Mouse (Mus musculus) hindbrain, embryonic 12.5 days (tissue): ENCODE data around the gene Nav3. TPM values are rescaled to one million over a fixed set of nuclear protein-coding genes. Genes with fewer than 3 reads are reported as not detected.
A peak's percentile ranks its signal among the peaks of the same experiment; 100 is the strongest.

Experiments
- ATAC-seq: fragments of 200-750 bp; cut with Nextera tagmentation; 2 replicates; pipeline ENCODE4 v1.8.0; 2017; ENCODE audit warnings: moderate TSS enrichment; ENCODE audit not compliant: low FRiP score
- H3K27ac ChIP-seq: fragments of 300-500 bp; sonication (generic); 2 replicates; pipeline ENCODE4 v1.5.1; 2016; ENCODE audit warnings: mild to moderate bottlenecking
- H3K27me3 ChIP-seq: fragments of 300-500 bp; sonication (generic); 2 replicates; pipeline ENCODE4 v1.6.1; 2016; ENCODE audit warnings: mild to moderate bottlenecking
- H3K36me3 ChIP-seq: fragments of 300-500 bp; sonication (generic); 2 replicates; pipeline ENCODE4 v1.6.1; 2016; ENCODE audit warnings: mild to moderate bottlenecking
- H3K4me1 ChIP-seq: fragments of 300-500 bp; sonication (generic); 2 replicates; pipeline ENCODE4 v1.6.1; 2016
- H3K4me2 ChIP-seq: fragments of 300-500 bp; sonication (generic); replicated peaks from 2 replicates; pipeline ENCODE4 v1.6.1; 2016; ENCODE audit warnings: mild to moderate bottlenecking
- H3K4me3 ChIP-seq: fragments of 300-500 bp; sonication (generic); 2 replicates; pipeline ENCODE4 v1.5.1; 2016; ENCODE audit warnings: mild to moderate bottlenecking
- H3K9ac ChIP-seq: fragments of 300-500 bp; sonication (generic); 2 replicates; pipeline ENCODE4 v1.6.1; 2016; ENCODE audit warnings: mild to moderate bottlenecking, moderate library complexity
- H3K9me3 ChIP-seq: fragments of 300-500 bp; sonication (generic); replicated peaks from 2 replicates; pipeline ENCODE4 v1.6.1; 2016; ENCODE audit warnings: mild to moderate bottlenecking
- WGBS: fragments of 180-500 bp; shearing (Covaris S2); methylation state at CpG from one replicate; pipeline ENCODE4 v1.1.7; 2016; 5-methylcytosine and 5-hydroxymethylcytosine counted together
- polyA plus RNA-seq: library from polyadenylated mRNA; unstranded; fragments of >200 nt; fragmentation: Nextera tagmentation; extraction: Ambion mirVana; gene quantifications from 2 replicates; pipeline ENCODE4 v1.2.1, GENCODE M21; 2016

Nav3 gene
- polyA plus RNA-seq, 1 experiment from 2014 or later: 16.0 TPM

DNA sequence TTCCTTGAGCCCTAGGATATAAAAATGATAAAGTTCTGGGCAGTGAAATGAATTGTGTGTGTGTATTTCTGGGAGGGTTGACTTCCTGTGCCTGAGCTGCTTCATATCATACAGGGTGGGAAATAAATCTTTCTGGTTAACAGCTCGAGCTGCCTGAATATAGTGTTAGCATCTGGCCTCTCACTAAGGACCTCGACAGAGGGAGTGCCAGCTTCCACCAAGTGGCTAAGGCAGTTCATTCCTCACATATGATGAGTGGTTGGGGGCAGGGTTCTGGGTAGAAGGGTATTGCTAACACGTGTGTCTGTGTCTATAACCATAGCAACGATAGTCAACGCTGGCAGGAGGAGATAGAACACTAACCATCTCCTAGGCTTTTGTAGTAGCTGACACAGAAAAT is 295.1 kb downstream of the Nav3 start:
- Histone ChIP-seq H3K27me3 (no peaks in the 10 kb centered on the region), H3K9me3 (no peaks in the 10 kb centered on the region), H3K9ac (no peak overlapping the region), H3K36me3 (no peaks in the 10 kb centered on the region), H3K4me1 (peaks cover 9% of the 10 kb centered on the region), H3K4me3 (no peak overlapping the region), H3K27ac (peak overlapping the region; percentile 36; the same call in 1 of the 2 replicates), H3K4me2 (no peak overlapping the region)
- 64% methylated on average over 5 of the region's 5 CpGs for WGBS
- 0 out of 2 replicates have a peak, but pooled peaks have one; percentile 46 for ATAC-seq

GRCm38 (mm10) chr10:110159548-110159947 is 296.5 kb downstream of the Nav3 start:
- Histone ChIP-seq H3K4me1 (peaks cover 15% of the 10 kb centered on the region), H3K27me3 (no peaks in the 10 kb centered on the region), H3K36me3 (no peaks in the 10 kb centered on the region), H3K4me2 (no peak overlapping the region), H3K9me3 (no peaks in the 10 kb centered on the region), H3K9ac (no peak overlapping the region), H3K4me3 (no peak overlapping the region), H3K27ac (peak overlapping the region; percentile 62; the same call in 1 of the 2 replicates)
- WGBS: 41% methylated on average over 1 of the region's 1 CpGs
- no peak for ATAC-seq

DNA sequence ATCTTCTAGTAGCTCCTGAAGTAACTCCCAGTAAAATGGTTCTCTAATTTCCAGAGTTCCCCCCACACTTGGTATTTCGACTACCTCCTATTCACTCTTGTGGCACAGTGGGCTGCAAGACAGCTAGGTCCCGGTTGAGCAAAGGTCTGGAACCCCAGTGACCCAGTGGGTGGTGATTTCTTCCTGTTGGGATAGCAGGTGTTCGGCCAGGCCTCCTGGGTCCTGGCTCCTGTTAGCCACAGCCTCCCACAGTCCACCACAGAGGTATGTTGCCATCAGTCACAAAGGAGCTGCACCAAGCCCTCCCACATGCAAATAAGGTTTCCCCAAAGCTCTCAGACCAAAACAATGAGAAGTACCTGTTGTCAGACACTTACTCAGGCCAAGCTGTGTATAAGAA is 297.9 kb downstream of the Nav3 start:
- 41% methylated on average over 3 of the region's 3 CpGs for WGBS
- Histone ChIP-seq H3K9ac (no peak overlapping the region), H3K36me3 (no peaks in the 10 kb centered on the region), H3K4me1 (peaks cover 24% of the 10 kb centered on the region), H3K27me3 (no peaks in the 10 kb centered on the region), H3K9me3 (no peaks in the 10 kb centered on the region), H3K4me2 (no peak overlapping the region), H3K27ac (no peak overlapping the region), H3K4me3 (no peak overlapping the region)
- no peak for ATAC-seq

DNA sequence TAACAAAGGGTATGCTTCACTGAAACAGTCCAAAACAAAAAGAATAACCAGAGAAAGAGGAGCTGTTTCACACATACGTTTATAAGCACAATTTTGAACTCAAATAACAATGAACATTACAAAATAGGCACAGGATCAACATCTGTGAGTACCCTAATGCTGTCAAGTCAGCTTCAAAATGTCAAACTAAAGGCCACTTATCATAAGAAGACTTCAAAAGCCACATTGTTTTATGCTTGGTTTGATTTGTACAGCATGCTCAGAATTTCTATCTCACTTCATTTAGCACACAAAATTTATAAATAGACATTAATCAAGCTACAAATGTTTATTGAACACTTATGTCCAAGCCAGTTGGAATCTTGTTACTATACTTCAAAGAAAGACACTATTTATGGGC is 299.6 kb downstream of the Nav3 start:
- H3K9me3 ChIP-seq: no peaks in the 10 kb centered on the region
- no peak overlapping the region for H3K4me2 ChIP-seq
- no peak overlapping the region for H3K4me3 ChIP-seq
- no peaks in the 10 kb centered on the region for H3K27me3 ChIP-seq
- H3K36me3 ChIP-seq: no peaks in the 10 kb centered on the region
- no peak overlapping the region for H3K9ac ChIP-seq
- no peak overlapping the region for H3K27ac ChIP-seq
- ATAC-seq: no peak
- WGBS: 65% methylated on average over 1 of the region's 1 CpGs
- H3K4me1 ChIP-seq: peaks cover 24% of the 10 kb centered on the region

- no peak for ATAC-seq
- Histone ChIP-seq H3K4me1 (peaks cover 24% of the 10 kb centered on the region), H3K27ac (peak overlapping the region; percentile 17; the same call in 1 of the 2 replicates), H3K4me2 (no peak overlapping the region), H3K9me3 (no peaks in the 10 kb centered on the region), H3K4me3 (no peak overlapping the region), H3K27me3 (no peaks in the 10 kb centered on the region), H3K9ac (no peak overlapping the region), H3K36me3 (no peaks in the 10 kb centered on the region)
- WGBS: 87% methylated on average over 2 of the region's 2 CpGs
Measured at GRCm38 (mm10) chr10:110155494-110155893, 300.5 kb downstream of the Nav3 start.

- no peaks in the 10 kb centered on the region for H3K9me3 ChIP-seq
- ATAC-seq: peak; percentile 53; the same call in 1 of the 2 replicates
- H3K4me3 ChIP-seq: no peak overlapping the region
- no peak overlapping the region for H3K4me2 ChIP-seq
- H3K36me3 ChIP-seq: no peaks in the 10 kb centered on the region
- no peak overlapping the region for H3K27ac ChIP-seq
- WGBS: 45% methylated on average over 1 of the region's 1 CpGs
- peaks cover 24% of the 10 kb centered on the region for H3K4me1 ChIP-seq
- no peak overlapping the region for H3K9ac ChIP-seq
- H3K27me3 ChIP-seq: no peaks in the 10 kb centered on the region
Measured at GRCm38 (mm10) chr10:110154873-110155237, 301.1 kb downstream of the Nav3 start.

DNA sequence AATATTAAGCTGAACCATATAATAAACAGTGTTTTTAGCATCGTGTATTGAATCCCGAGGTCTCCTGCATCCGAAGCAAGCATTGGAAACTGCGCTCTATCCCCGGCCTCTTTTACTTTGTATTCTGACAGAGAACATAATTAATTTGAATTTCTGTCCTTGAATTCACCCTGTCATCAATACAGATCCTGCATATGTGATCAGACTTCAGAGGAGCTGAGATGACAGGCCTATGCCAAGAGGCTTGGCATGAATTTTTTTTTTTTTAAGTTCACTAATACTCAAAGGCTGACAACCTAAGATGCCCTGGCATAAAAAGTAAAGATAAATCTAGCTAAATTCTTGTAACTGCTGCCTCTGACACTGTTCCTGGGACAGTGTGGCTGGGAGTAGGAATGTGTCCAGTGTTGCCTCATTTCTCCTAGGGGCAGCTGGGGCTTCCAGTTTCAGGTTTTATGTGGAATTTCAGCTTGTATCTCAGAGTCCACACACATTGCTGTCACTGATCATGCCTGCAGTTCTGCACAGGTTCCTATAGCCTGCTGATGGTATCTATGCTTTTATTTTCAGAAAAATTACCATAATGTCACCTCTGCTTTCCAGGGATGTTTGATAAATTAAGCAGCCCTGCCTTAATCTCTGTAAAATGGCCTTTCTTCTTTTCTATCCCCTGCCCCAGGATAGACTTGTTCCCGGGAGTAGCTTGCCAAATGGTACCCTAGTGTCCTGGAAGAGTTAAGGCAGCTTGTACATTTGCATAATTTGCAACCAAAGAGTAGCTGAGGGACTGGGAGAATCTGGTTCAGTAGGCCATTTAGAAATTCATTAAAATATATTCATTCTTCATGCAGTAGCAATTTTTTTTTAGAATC is 301.8 kb downstream of the Nav3 start:
- Histone ChIP-seq H3K27ac (peak overlapping the region; percentile 62), H3K4me3 (no peak overlapping the region), H3K9ac (no peak overlapping the region), H3K4me2 (no peak overlapping the region), H3K9me3 (no peaks in the 10 kb centered on the region), H3K27me3 (no peaks in the 10 kb centered on the region), H3K4me1 (peaks cover 19% of the 10 kb centered on the region), H3K36me3 (no peaks in the 10 kb centered on the region)
- WGBS: 72% methylated on average over 6 of the region's 6 CpGs
- peak; percentile 88 for ATAC-seq

DNA sequence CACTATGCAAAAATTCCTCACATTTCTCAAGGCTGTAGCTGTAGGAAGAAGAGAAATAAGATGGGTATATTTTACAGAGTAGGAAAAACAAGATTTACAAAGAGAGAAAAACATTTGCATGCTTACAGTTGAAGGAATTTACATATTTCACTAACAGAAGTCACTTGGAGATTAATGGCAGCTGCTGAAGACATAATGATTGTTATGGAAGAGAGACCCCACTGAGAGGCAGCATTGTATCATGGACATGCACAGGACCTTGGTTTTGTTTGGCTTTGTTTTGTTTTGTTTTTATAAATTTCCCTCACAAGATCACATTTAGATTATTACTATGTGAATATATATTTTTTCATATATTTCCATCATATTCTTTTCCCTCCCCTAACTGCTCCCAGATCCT is 335.4 kb downstream of the Nav3 start:
- no peaks in the 10 kb centered on the region for H3K36me3 ChIP-seq
- H3K27me3 ChIP-seq: no peaks in the 10 kb centered on the region

DNA sequence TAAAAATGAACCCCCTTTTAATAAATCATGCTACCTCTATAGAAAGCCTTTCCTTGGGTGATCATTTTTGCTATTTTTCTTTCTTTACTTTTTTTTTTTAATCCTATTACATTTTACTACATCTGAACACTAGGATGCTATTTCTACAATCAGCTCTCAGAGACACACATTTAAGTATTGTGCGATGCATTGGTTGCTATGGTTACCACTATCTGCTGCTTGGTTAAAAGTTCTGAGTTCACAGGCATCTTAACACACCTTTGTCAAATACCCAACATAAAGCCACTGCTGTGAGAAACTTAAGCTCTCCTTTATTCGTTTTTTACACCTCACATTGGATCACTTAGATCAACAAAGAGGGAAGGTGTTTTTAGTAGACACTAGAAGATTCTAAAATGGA is 338.7 kb downstream of the Nav3 start:
- no peaks in the 10 kb centered on the region for H3K27me3 ChIP-seq
- no peak overlapping the region for H3K27ac ChIP-seq
- no peak overlapping the region for H3K4me3 ChIP-seq
- no peaks in the 10 kb centered on the region for H3K9me3 ChIP-seq
- no peaks in the 10 kb centered on the region for H3K4me1 ChIP-seq
- no peaks in the 10 kb centered on the region for H3K36me3 ChIP-seq
- no peak overlapping the region for H3K9ac ChIP-seq
- WGBS: 74% methylated on average over 2 of the region's 2 CpGs
- H3K4me2 ChIP-seq: no peak overlapping the region
- ATAC-seq: no peak

More for the DNA sequence above, 335.4 kb downstream of the Nav3 start:
- no peaks in the 10 kb centered on the region for H3K4me1 ChIP-seq
- no peak overlapping the region for H3K4me2 ChIP-seq
- no peak overlapping the region for H3K9ac ChIP-seq
- ATAC-seq: no peak
- H3K4me3 ChIP-seq: no peak overlapping the region
- no peaks in the 10 kb centered on the region for H3K9me3 ChIP-seq
- H3K27ac ChIP-seq: no peak overlapping the region

GRCm38 (mm10) chr10:110112669-110113458 is 343.1 kb downstream of the Nav3 start:
- Histone ChIP-seq H3K9ac (no peak overlapping the region), H3K4me3 (no peak overlapping the region), H3K4me1 (no peaks in the 10 kb centered on the region), H3K4me2 (no peak overlapping the region), H3K27me3 (no peaks in the 10 kb centered on the region), H3K36me3 (no peaks in the 10 kb centered on the region), H3K9me3 (no peaks in the 10 kb centered on the region), H3K27ac (no peak overlapping the region)
- ATAC-seq: no peak
- 65% methylated on average over 5 of the region's 5 CpGs for WGBS

DNA sequence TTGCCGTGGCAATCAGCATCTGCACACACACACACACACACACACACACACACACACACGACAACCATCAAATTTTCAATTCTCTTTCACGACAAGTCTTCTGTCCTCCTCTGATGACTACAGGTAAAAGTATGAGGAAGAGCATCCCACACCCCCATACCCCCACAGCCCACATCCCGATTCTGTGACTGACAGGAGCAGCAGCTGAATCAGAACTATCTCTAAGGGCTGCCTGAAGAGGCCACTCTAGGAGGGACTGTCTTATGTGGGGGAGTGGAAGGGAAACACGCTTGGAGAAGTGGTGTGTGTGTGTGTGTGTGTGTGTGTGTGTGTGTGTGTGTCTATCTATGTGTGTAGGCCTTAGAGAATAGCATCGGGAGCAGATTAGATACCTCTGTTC is 352.7 kb downstream of the Nav3 start:
- peaks cover 6% of the 10 kb centered on the region; the same call in 1 of the 2 replicates for H3K4me1 ChIP-seq
- H3K27me3 ChIP-seq: no peaks in the 10 kb centered on the region
- H3K27ac ChIP-seq: no peak overlapping the region
- H3K36me3 ChIP-seq: no peaks in the 10 kb centered on the region
- WGBS: 87% methylated on average over 6 of the region's 6 CpGs
- ATAC-seq: no peak
- H3K4me3 ChIP-seq: no peak overlapping the region
- H3K9me3 ChIP-seq: no peaks in the 10 kb centered on the region
- H3K9ac ChIP-seq: no peak overlapping the region
- H3K4me2 ChIP-seq: no peak overlapping the region

DNA sequence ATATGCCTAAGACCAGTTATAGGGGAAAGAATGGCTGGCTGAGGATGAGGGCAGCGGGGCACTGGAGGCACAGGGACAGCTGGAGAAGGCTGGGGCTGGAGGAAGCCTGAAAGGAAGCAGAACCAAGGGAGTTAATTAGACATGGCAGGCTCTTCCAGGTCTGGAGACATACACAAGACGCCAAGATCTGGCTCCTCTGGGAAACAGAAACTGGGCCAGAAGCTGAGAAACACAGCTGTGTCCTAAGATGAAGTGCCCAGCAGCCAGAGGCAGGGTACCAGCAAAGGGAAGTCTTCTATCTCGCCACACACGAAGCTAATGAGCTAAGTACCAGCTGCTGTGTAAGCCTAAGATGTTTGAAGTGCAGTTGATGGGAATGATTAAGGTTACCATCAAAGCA is 353.8 kb downstream of the Nav3 start:
- peak; percentile 48; the same call in 1 of the 2 replicates for ATAC-seq
- Histone ChIP-seq H3K9ac (no peak overlapping the region), H3K36me3 (no peaks in the 10 kb centered on the region), H3K9me3 (no peaks in the 10 kb centered on the region), H3K4me1 (peaks cover 6% of the 10 kb centered on the region; the same call in 1 of the 2 replicates), H3K27ac (peak overlapping the region; percentile 30; the same call in 1 of the 2 replicates), H3K4me2 (no peak overlapping the region), H3K4me3 (no peak overlapping the region), H3K27me3 (no peaks in the 10 kb centered on the region)
- WGBS: 47% methylated on average over 4 of the region's 4 CpGs
